Comparison of ENCODE assay signal across 23 mouse cellular contexts in genomic region chr2:146057123-146057522, GRCm38 (mm10).
"Had no signal": no experiment of that assay in that cellular context is flagged by ENCODE, and none has a peak within 500 bp of the region (broad histone marks: within the 10 kb centered on the region; RNA-seq: fewer than 3 reads in every experiment).

No protein-coding gene starts in this region.

- H3K4me3 ChIP-seq: layer of hippocampus, adult 2 months; limb, embryonic 10.5 days; limb, embryonic 13.5 days; liver, embryonic 12.5 days; liver, embryonic 15.5 days; lung, embryonic 15.5 days; megakaryocyte, embryonic 14.5 days; neural tube, embryonic 12.5 days; neural tube, embryonic 15.5 days had no signal

- H3K9me3 ChIP-seq: limb, embryonic 10.5 days; limb, embryonic 13.5 days; liver, embryonic 12.5 days; liver, embryonic 15.5 days; lung, embryonic 15.5 days; megakaryocyte, embryonic 14.5 days; neural tube, embryonic 12.5 days; neural tube, embryonic 15.5 days had no signal

- H3K4me2 ChIP-seq: limb, embryonic 13.5 days; liver, embryonic 12.5 days; liver, embryonic 15.5 days; lung, embryonic 15.5 days; midbrain, embryonic 11.5 days; neural tube, embryonic 12.5 days; neural tube, embryonic 15.5 days had no signal

- H3K27ac ChIP-seq: layer of hippocampus, adult 2 months; limb, embryonic 10.5 days; limb, embryonic 13.5 days; liver, embryonic 12.5 days; liver, embryonic 15.5 days; lung, embryonic 15.5 days; neural tube, embryonic 12.5 days; neural tube, embryonic 15.5 days had no signal

- H3K27me3 ChIP-seq: limb, embryonic 13.5 days; liver, embryonic 12.5 days; liver, embryonic 15.5 days; lung, embryonic 15.5 days; neural tube, embryonic 12.5 days; neural tube, embryonic 15.5 days had no signal

- ATAC-seq: liver, embryonic 12.5 days had no signal

- H3K4me1 ChIP-seq: liver, embryonic 12.5 days; liver, embryonic 15.5 days; lung, embryonic 15.5 days had no signal

- H3K36me3 ChIP-seq: limb, embryonic 10.5 days; limb, embryonic 13.5 days; liver, embryonic 12.5 days; liver, embryonic 15.5 days; lung, embryonic 15.5 days; neural tube, embryonic 12.5 days; neural tube, embryonic 15.5 days had no signal

- DNase-seq: kidney, adult 18-20 months; kidney, adult 9 months; kidney, postnatal 14 days; kidney, postnatal 4 days; layer of hippocampus, adult 9-11 months; liver; lung, adult 18-20 months; lung, postnatal 10 days; lung, postnatal 36 days; midbrain, embryonic 14.5 days; retina, postnatal 1 day; right cerebral cortex, postnatal 25 days; thymus, postnatal 25 days had no signal

- H3K9ac ChIP-seq: limb, embryonic 13.5 days; liver, embryonic 12.5 days; liver, embryonic 15.5 days; lung, embryonic 15.5 days; neural tube, embryonic 12.5 days; neural tube, embryonic 15.5 days had no signal
